Mouse (Mus musculus): ENCODE results near the gene Cnih3. TPM values are rescaled to one million over a fixed set of nuclear protein-coding genes. Genes with fewer than 3 reads are reported as not detected.
A peak's percentile ranks its signal among the peaks of the same experiment; 100 is the strongest.

Gene Cnih3
- not detected for total RNA-seq (2021)
- polyA plus RNA-seq (2012; rRNA removed), result 0.04 TPM in 1 of 2 replicates, not detected in the other
- long read RNA-seq, result 0 reads

GRCm38 (mm10) chr1:181352367-181353199 lies at the start of gene Cnih3:
Gene Cnih3 (plus strand): TSS chr1:181352628.
- H3K27ac ChIP-seq, result no peak within 1 kb of the TSS
- no peaks in the 10 kb centered on the region for H3K79me2 ChIP-seq (replicated peaks; ENCODE audit: control insufficient read depth, insufficient read depth, low read length)
- peak within 1 kb of the TSS; percentile 27 for H3K9ac ChIP-seq (ENCODE audit: low read depth, low read length)
- intact Hi-C loops (cut with DNase I), result no loop called here
- TF ChIP-seq CTCF (IDR thresholded peaks at IDR 0.05), result 0 out of 2 replicates have a peak, but pooled peaks have one; percentile 10
- TF ChIP-seq POLR2A (IDR thresholded peaks at IDR 0.05; ENCODE audit: insufficient read depth, low read depth, low read length), result no peak
- peaks cover 8% of the 10 kb centered on the region for H3K27me3 ChIP-seq (ENCODE audit: control insufficient read depth, insufficient read depth, low read length)
- WGBS, result 1% methylated on average over 77 of the region's 78 CpGs
- peak within 1 kb of the TSS; percentile 48 for H3K4me3 ChIP-seq
- H3K36me3 ChIP-seq (ENCODE audit: control insufficient read depth, insufficient read depth, low read length), result no peaks in the 10 kb centered on the region
- H3K4me1 ChIP-seq (ENCODE audit: control insufficient read depth, insufficient read depth, low read length), result no peaks in the 10 kb centered on the region
- peak; percentile 56 to 57 for DNase-seq

GRCm38 (mm10) chr1:181307981-181308380 lies 44.4 kb upstream of the Cnih3 start:
- DNase-seq, result no peak
- Histone ChIP-seq H3K4me3 (no peak overlapping the region), H3K27me3 (ENCODE audit: control insufficient read depth, insufficient read depth, low read length) (no peaks in the 10 kb centered on the region; the same call in 1 of the 2 replicates), H3K79me2 (replicated peaks; ENCODE audit: control insufficient read depth, insufficient read depth, low read length) (no peaks in the 10 kb centered on the region), H3K9ac (ENCODE audit: low read depth, low read length) (no peak overlapping the region), H3K36me3 (ENCODE audit: control insufficient read depth, insufficient read depth, low read length) (no peaks in the 10 kb centered on the region), H3K4me1 (ENCODE audit: control insufficient read depth, insufficient read depth, low read length) (no peaks in the 10 kb centered on the region), H3K27ac (no peak overlapping the region)
- TF ChIP-seq EP300 (IDR thresholded peaks at IDR 0.05; ENCODE audit: insufficient read depth, low read depth, low read length) (no peak), POLR2A (IDR thresholded peaks at IDR 0.05; ENCODE audit: insufficient read depth, low read depth, low read length) (no peak), CTCF (IDR thresholded peaks at IDR 0.05) (no peak)
- intact Hi-C loops (cut with DNase I), result no loop called here
- 82% methylated on average over 3 of the region's 3 CpGs for whole genome bisulfite sequencing

GRCm38 (mm10) chr1:181310712-181311111 lies 41.7 kb upstream of the Cnih3 start:
- TF ChIP-seq EP300 (IDR thresholded peaks at IDR 0.05; ENCODE audit: insufficient read depth, low read depth, low read length), result no peak
- TF ChIP-seq POLR2A (IDR thresholded peaks at IDR 0.05; ENCODE audit: insufficient read depth, low read depth, low read length), result no peak
- TF ChIP-seq CTCF (IDR thresholded peaks at IDR 0.05), result no peak
- Histone ChIP-seq H3K9ac (ENCODE audit: low read depth, low read length) (no peak overlapping the region), H3K4me3 (no peak overlapping the region), H3K27me3 (ENCODE audit: control insufficient read depth, insufficient read depth, low read length) (no peaks in the 10 kb centered on the region; the same call in 1 of the 2 replicates), H3K27ac (no peak overlapping the region), H3K36me3 (ENCODE audit: control insufficient read depth, insufficient read depth, low read length) (no peaks in the 10 kb centered on the region), H3K79me2 (replicated peaks; ENCODE audit: control insufficient read depth, insufficient read depth, low read length) (no peaks in the 10 kb centered on the region), H3K4me1 (ENCODE audit: control insufficient read depth, insufficient read depth, low read length) (no peaks in the 10 kb centered on the region)
- intact Hi-C loops (cut with DNase I), result no loop called here
- WGBS, result 81% methylated on average over 5 of the region's 5 CpGs
- DNase-seq, result no peak

- Histone ChIP-seq H3K4me1 (ENCODE audit: control insufficient read depth, insufficient read depth, low read length) (no peaks in the 10 kb centered on the region), H3K9ac (ENCODE audit: low read depth, low read length) (no peak overlapping the region), H3K4me3 (no peak overlapping the region), H3K27ac (no peak overlapping the region), H3K79me2 (replicated peaks; ENCODE audit: control insufficient read depth, insufficient read depth, low read length) (no peaks in the 10 kb centered on the region), H3K36me3 (ENCODE audit: control insufficient read depth, insufficient read depth, low read length) (no peaks in the 10 kb centered on the region), H3K27me3 (ENCODE audit: control insufficient read depth, insufficient read depth, low read length) (no peaks in the 10 kb centered on the region; the same call in 1 of the 2 replicates)
- no peak for DNase-seq
- intact Hi-C loops (cut with DNase I), result no loop called here
- WGBS, result 92% methylated on average over 15 of the region's 15 CpGs
- TF ChIP-seq POLR2A (IDR thresholded peaks at IDR 0.05; ENCODE audit: insufficient read depth, low read depth, low read length) (no peak), EP300 (IDR thresholded peaks at IDR 0.05; ENCODE audit: insufficient read depth, low read depth, low read length) (no peak), CTCF (IDR thresholded peaks at IDR 0.05) (no peak)
Measured at GRCm38 (mm10) chr1:181312115-181313045, 40.0 kb upstream of the Cnih3 start.

- intact Hi-C loops (cut with DNase I), result no loop called here
- 71% methylated on average over 8 of the region's 8 CpGs for WGBS
- no peak overlapping the region for H3K27ac ChIP-seq
Measured at GRCm38 (mm10) chr1:181313046-181313415, 39.4 kb upstream of the Cnih3 start.

More at GRCm38 (mm10) chr1:181313046-181313415, 39.4 kb upstream of the Cnih3 start:
- no peak overlapping the region for H3K4me3 ChIP-seq
- DNase-seq, result no peak
- no peaks in the 10 kb centered on the region for H3K36me3 ChIP-seq (ENCODE audit: control insufficient read depth, insufficient read depth, low read length)
- H3K9ac ChIP-seq (ENCODE audit: low read depth, low read length), result no peak overlapping the region
- TF ChIP-seq EP300 (IDR thresholded peaks at IDR 0.05; ENCODE audit: insufficient read depth, low read depth, low read length) (no peak), POLR2A (IDR thresholded peaks at IDR 0.05; ENCODE audit: insufficient read depth, low read depth, low read length) (no peak), CTCF (IDR thresholded peaks at IDR 0.05) (no peak)
- H3K27me3 ChIP-seq (ENCODE audit: control insufficient read depth, insufficient read depth, low read length), result no peaks in the 10 kb centered on the region; the same call in 1 of the 2 replicates
- H3K79me2 ChIP-seq (replicated peaks; ENCODE audit: control insufficient read depth, insufficient read depth, low read length), result no peaks in the 10 kb centered on the region
- H3K4me1 ChIP-seq (ENCODE audit: control insufficient read depth, insufficient read depth, low read length), result no peaks in the 10 kb centered on the region

Measured in heart, adult 2 months (tissue).